Mouse (Mus musculus) heart, adult 11 months (tissue): ENCODE results near the gene Atp7b.

ENCODE experiments used
- DNase-seq: peaks from one replicate; pipeline ENCODE4 v3.0.0; 2022

Gene Atp7b

GRCm38 (mm10) chr8:22059821-22060445 lies at the start of gene Atp7b:
Gene Atp7b (minus strand): TSS chr8:22060305.
- DNase-seq = no peak

- peak; percentile 12 for DNase-seq
Measured at GRCm38 (mm10) chr8:22107020-22107419, 46.9 kb upstream of the Atp7b start.

GRCm38 (mm10) chr8:22091568-22091967 lies 31.5 kb upstream of the Atp7b start:
- DNase-seq = no peak

GRCm38 (mm10) chr8:22089226-22089625 lies 29.1 kb upstream of the Atp7b start:
- DNase-seq = no peak

- no peak for DNase-seq
Measured at GRCm38 (mm10) chr8:22079313-22080007, 19.4 kb upstream of the Atp7b start.

GRCm38 (mm10) chr8:22061126-22061525 lies 1.0 kb upstream of the Atp7b start:
- DNase-seq = no peak

GRCm38 (mm10) chr8:22060446-22060889 lies 363 bp upstream of the Atp7b start, which contains the start of gene Alg11:
Gene Alg11 (plus strand): TSS chr8:22060721.
- peak; percentile 100 for DNase-seq

- DNase-seq = no peak
Measured at GRCm38 (mm10) chr8:22059153-22059738, 859 bp downstream of the Atp7b start.

- no peak for DNase-seq
Measured at GRCm38 (mm10) chr8:22058368-22058767, 1.7 kb downstream of the Atp7b start.

GRCm38 (mm10) chr8:22056850-22057249 lies 3.3 kb downstream of the Atp7b start:
- DNase-seq = no peak

GRCm38 (mm10) chr8:22055492-22055877 lies 4.6 kb downstream of the Atp7b start:
- DNase-seq = no peak

- no peak for DNase-seq
Measured at GRCm38 (mm10) chr8:22054674-22055491, 5.2 kb downstream of the Atp7b start.

GRCm38 (mm10) chr8:22047699-22048464 lies 12.2 kb downstream of the Atp7b start:
- DNase-seq = no peak

- no peak for DNase-seq
Measured at GRCm38 (mm10) chr8:22043706-22044105, 16.4 kb downstream of the Atp7b start.

- no peak for DNase-seq
Measured at GRCm38 (mm10) chr8:22042515-22042914, 17.6 kb downstream of the Atp7b start.

GRCm38 (mm10) chr8:22040153-22040509 lies 20.0 kb downstream of the Atp7b start:
- no peak for DNase-seq

GRCm38 (mm10) chr8:22039468-22040152 lies 20.5 kb downstream of the Atp7b start:
- no peak for DNase-seq

GRCm38 (mm10) chr8:22037022-22037421 lies 23.1 kb downstream of the Atp7b start:
- peak; percentile 56 for DNase-seq

GRCm38 (mm10) chr8:22036137-22036536 lies 24.0 kb downstream of the Atp7b start:
- DNase-seq = peak; percentile 81

GRCm38 (mm10) chr8:22030990-22031389 lies 29.1 kb downstream of the Atp7b start:
- DNase-seq = peak; percentile 28

- peak; percentile 58 for DNase-seq
Measured at GRCm38 (mm10) chr8:22028973-22029372, 31.1 kb downstream of the Atp7b start.

- no peak for DNase-seq
Measured at GRCm38 (mm10) chr8:22025241-22025640, 34.9 kb downstream of the Atp7b start.
